Mouse (Mus musculus): Measurements from ENCODE around the gene Klf5. TPM values are rescaled to one million over a fixed set of nuclear protein-coding genes. Genes with fewer than 3 reads are reported as not detected.

Klf5 gene
- polyA plus RNA-seq, 1 experiment: 232 TPM

- H3K4me3 ChIP-seq (ENCODE audit: low read depth, low read length): no peak overlapping the region
- peak overlapping the region; percentile 69 for H3K27ac ChIP-seq (ENCODE audit: insufficient read depth, low read depth, low read length)
- H3K27me3 ChIP-seq (ENCODE audit: control insufficient read depth, insufficient read depth, low read length): no peaks in the 10 kb centered on the region
- peaks cover 9% of the 10 kb centered on the region; the same call in 1 of the 2 replicates for H3K4me1 ChIP-seq (ENCODE audit: control insufficient read depth, insufficient read depth, insufficient read length, low read length)
- peaks cover 83% of the 10 kb centered on the region for H3K36me3 ChIP-seq (ENCODE audit: control insufficient read depth, insufficient read depth, low read length)
- TF ChIP-seq CTCF (IDR thresholded peaks at IDR 0.05; ENCODE audit: extremely low read depth, insufficient read length, insufficient replicate concordance, low read depth, low read length): no peak
- TF ChIP-seq POLR2A (IDR thresholded peaks at IDR 0.05; ENCODE audit: low read depth, low read length): no peak
- 20% methylated on average over 7 of the region's 7 CpGs for WGBS
These were observed 7.9 kb downstream of the Klf5 start for GRCm38 (mm10) chr14:99306410-99306809.

GRCm38 (mm10) chr14:99309606-99310005, 11.1 kb downstream of the Klf5 start:
- peak overlapping the region; percentile 41; the same call in 1 of the 2 replicates for H3K27ac ChIP-seq (ENCODE audit: insufficient read depth, low read depth, low read length)
- TF ChIP-seq POLR2A (IDR thresholded peaks at IDR 0.05; ENCODE audit: low read depth, low read length) (no peak), CTCF (IDR thresholded peaks at IDR 0.05; ENCODE audit: extremely low read depth, insufficient read length, insufficient replicate concordance, low read depth, low read length) (no peak)
- H3K36me3 ChIP-seq (ENCODE audit: control insufficient read depth, insufficient read depth, low read length): peaks cover 83% of the 10 kb centered on the region
- H3K27me3 ChIP-seq (ENCODE audit: control insufficient read depth, insufficient read depth, low read length): no peaks in the 10 kb centered on the region
- 72% methylated on average over 9 of the region's 9 CpGs for WGBS
- H3K4me1 ChIP-seq (ENCODE audit: control insufficient read depth, insufficient read depth, insufficient read length, low read length): peaks cover 11% of the 10 kb centered on the region; the same call in 1 of the 2 replicates
- no peak overlapping the region for H3K4me3 ChIP-seq (ENCODE audit: low read depth, low read length)

GRCm38 (mm10) chr14:99310358-99310757, 11.9 kb downstream of the Klf5 start:
- WGBS: 60% methylated on average over 7 of the region's 7 CpGs
- Histone ChIP-seq H3K4me3 (ENCODE audit: low read depth, low read length) (no peak overlapping the region), H3K4me1 (ENCODE audit: control insufficient read depth, insufficient read depth, insufficient read length, low read length) (peaks cover 11% of the 10 kb centered on the region; the same call in 1 of the 2 replicates), H3K27ac (ENCODE audit: insufficient read depth, low read depth, low read length) (no peak overlapping the region), H3K36me3 (ENCODE audit: control insufficient read depth, insufficient read depth, low read length) (peaks cover 84% of the 10 kb centered on the region), H3K27me3 (ENCODE audit: control insufficient read depth, insufficient read depth, low read length) (no peaks in the 10 kb centered on the region)
- TF ChIP-seq POLR2A (IDR thresholded peaks at IDR 0.05; ENCODE audit: low read depth, low read length): no peak
- no peak for TF ChIP-seq CTCF (IDR thresholded peaks at IDR 0.05; ENCODE audit: extremely low read depth, insufficient read length, insufficient replicate concordance, low read depth, low read length)

GRCm38 (mm10) chr14:99313062-99313461, 14.6 kb downstream of the Klf5 start:
- WGBS: 93% methylated on average over 24 of the region's 24 CpGs
- Histone ChIP-seq H3K4me1 (ENCODE audit: control insufficient read depth, insufficient read depth, insufficient read length, low read length) (peaks cover 7% of the 10 kb centered on the region; the same call in 1 of the 2 replicates), H3K27me3 (ENCODE audit: control insufficient read depth, insufficient read depth, low read length) (no peaks in the 10 kb centered on the region), H3K4me3 (ENCODE audit: low read depth, low read length) (no peak overlapping the region), H3K27ac (ENCODE audit: insufficient read depth, low read depth, low read length) (no peak overlapping the region), H3K36me3 (ENCODE audit: control insufficient read depth, insufficient read depth, low read length) (peaks cover 65% of the 10 kb centered on the region)
- TF ChIP-seq POLR2A (IDR thresholded peaks at IDR 0.05; ENCODE audit: low read depth, low read length) (no peak), CTCF (IDR thresholded peaks at IDR 0.05; ENCODE audit: extremely low read depth, insufficient read length, insufficient replicate concordance, low read depth, low read length) (no peak)

GRCm38 (mm10) chr14:99316275-99316674, 17.8 kb downstream of the Klf5 start:
- Histone ChIP-seq H3K36me3 (ENCODE audit: control insufficient read depth, insufficient read depth, low read length) (peaks cover 36% of the 10 kb centered on the region), H3K27ac (ENCODE audit: insufficient read depth, low read depth, low read length) (no peak overlapping the region), H3K4me1 (ENCODE audit: control insufficient read depth, insufficient read depth, insufficient read length, low read length) (peaks cover 2% of the 10 kb centered on the region; the same call in 1 of the 2 replicates), H3K27me3 (ENCODE audit: control insufficient read depth, insufficient read depth, low read length) (no peaks in the 10 kb centered on the region), H3K4me3 (ENCODE audit: low read depth, low read length) (no peak overlapping the region)
- WGBS: 87% methylated on average over 4 of the region's 4 CpGs
- TF ChIP-seq POLR2A (IDR thresholded peaks at IDR 0.05; ENCODE audit: low read depth, low read length) (no peak), CTCF (IDR thresholded peaks at IDR 0.05; ENCODE audit: extremely low read depth, insufficient read length, insufficient replicate concordance, low read depth, low read length) (no peak)

- WGBS: 85% methylated on average over 5 of the region's 5 CpGs
- TF ChIP-seq CTCF (IDR thresholded peaks at IDR 0.05; ENCODE audit: extremely low read depth, insufficient read length, insufficient replicate concordance, low read depth, low read length): no peak
- no peak for TF ChIP-seq POLR2A (IDR thresholded peaks at IDR 0.05; ENCODE audit: low read depth, low read length)
- Histone ChIP-seq H3K27me3 (ENCODE audit: control insufficient read depth, insufficient read depth, low read length) (no peaks in the 10 kb centered on the region), H3K36me3 (ENCODE audit: control insufficient read depth, insufficient read depth, low read length) (peaks cover 1% of the 10 kb centered on the region; the same call in 1 of the 2 replicates), H3K4me1 (ENCODE audit: control insufficient read depth, insufficient read depth, insufficient read length, low read length) (no peaks in the 10 kb centered on the region), H3K4me3 (ENCODE audit: low read depth, low read length) (no peak overlapping the region), H3K27ac (ENCODE audit: insufficient read depth, low read depth, low read length) (no peak overlapping the region)
These were observed 22.2 kb downstream of the Klf5 start for GRCm38 (mm10) chr14:99320736-99321135.

- 91% methylated on average over 10 of the region's 10 CpGs for WGBS
- Histone ChIP-seq H3K4me3 (ENCODE audit: low read depth, low read length) (no peak overlapping the region), H3K27me3 (ENCODE audit: control insufficient read depth, insufficient read depth, low read length) (no peaks in the 10 kb centered on the region), H3K4me1 (ENCODE audit: control insufficient read depth, insufficient read depth, insufficient read length, low read length) (no peaks in the 10 kb centered on the region), H3K27ac (ENCODE audit: insufficient read depth, low read depth, low read length) (no peak overlapping the region), H3K36me3 (ENCODE audit: control insufficient read depth, insufficient read depth, low read length) (no peaks in the 10 kb centered on the region)
- TF ChIP-seq POLR2A (IDR thresholded peaks at IDR 0.05; ENCODE audit: low read depth, low read length) (no peak), CTCF (IDR thresholded peaks at IDR 0.05; ENCODE audit: extremely low read depth, insufficient read length, insufficient replicate concordance, low read depth, low read length) (no peak)
These were observed 24.9 kb downstream of the Klf5 start for GRCm38 (mm10) chr14:99323376-99323775.
